Mouse (Mus musculus) cerebellum, postnatal 10 days (tissue): ENCODE results near the gene Med10.
A peak's percentile ranks its signal among the peaks of the same experiment; 100 is the strongest.

Experiments used
- DNase-seq, 2 experiments: peaks; one replicate each; pipeline ENCODE4 v3.0.0; 2021; ENCODE audit warnings: mixed read lengths in 2 of 2

Med10 gene

GRCm38 (mm10) chr13:69802095-69802494, at the start of gene Med10:
Med10 (plus strand) TSS chr13:69802395.
- DNase-seq: no peak

DNA sequence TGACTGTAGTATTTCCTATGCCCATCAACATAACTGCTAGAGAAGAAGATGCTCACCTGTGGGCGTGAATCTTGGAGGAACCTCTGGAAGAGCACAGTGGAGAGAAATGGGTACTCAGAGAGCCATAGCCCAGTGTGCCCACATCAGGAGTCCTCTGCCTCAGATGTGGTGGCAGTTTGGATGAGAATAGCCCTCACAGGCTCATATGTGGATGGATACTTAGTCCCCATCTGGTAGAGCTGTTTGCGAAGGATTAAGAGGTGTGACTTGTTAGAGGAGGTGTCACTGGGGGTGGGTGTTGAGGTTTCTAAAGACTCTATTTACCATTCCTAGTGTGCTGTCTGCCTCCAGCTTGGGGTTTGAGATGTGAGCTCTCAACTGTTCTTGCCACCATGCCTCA, 49.3 kb upstream of the Med10 start:
- DNase-seq: no peak

GRCm38 (mm10) chr13:69758979-69759378, 43.2 kb upstream of the Med10 start:
- DNase-seq: no peak

- DNase-seq: peak; percentile 94 to 95
Measured at GRCm38 (mm10) chr13:69761393-69761792, 40.8 kb upstream of the Med10 start.

DNA sequence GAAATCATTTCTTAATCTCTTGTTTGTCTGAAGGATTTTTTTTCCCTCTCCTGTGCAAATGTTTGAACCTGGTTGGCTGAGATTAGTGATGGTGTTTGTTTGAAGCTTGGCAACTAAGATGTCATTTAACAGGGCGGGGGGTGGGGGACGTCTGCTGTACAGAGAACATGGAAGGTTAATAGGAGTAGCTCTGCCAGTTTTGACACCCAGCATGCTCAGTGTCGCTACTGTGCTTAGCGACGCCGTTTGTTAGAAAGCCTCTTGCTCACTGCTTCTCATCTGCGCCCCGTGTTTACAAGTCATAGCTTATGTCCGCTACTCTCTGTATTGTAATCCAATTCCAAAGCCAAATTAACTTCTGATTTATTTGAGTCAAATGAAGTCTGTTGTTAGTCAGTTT, 37.5 kb upstream of the Med10 start:
- DNase-seq: no peak

GRCm38 (mm10) chr13:69768152-69768551, 34.0 kb upstream of the Med10 start:
- DNase-seq: no peak

DNA sequence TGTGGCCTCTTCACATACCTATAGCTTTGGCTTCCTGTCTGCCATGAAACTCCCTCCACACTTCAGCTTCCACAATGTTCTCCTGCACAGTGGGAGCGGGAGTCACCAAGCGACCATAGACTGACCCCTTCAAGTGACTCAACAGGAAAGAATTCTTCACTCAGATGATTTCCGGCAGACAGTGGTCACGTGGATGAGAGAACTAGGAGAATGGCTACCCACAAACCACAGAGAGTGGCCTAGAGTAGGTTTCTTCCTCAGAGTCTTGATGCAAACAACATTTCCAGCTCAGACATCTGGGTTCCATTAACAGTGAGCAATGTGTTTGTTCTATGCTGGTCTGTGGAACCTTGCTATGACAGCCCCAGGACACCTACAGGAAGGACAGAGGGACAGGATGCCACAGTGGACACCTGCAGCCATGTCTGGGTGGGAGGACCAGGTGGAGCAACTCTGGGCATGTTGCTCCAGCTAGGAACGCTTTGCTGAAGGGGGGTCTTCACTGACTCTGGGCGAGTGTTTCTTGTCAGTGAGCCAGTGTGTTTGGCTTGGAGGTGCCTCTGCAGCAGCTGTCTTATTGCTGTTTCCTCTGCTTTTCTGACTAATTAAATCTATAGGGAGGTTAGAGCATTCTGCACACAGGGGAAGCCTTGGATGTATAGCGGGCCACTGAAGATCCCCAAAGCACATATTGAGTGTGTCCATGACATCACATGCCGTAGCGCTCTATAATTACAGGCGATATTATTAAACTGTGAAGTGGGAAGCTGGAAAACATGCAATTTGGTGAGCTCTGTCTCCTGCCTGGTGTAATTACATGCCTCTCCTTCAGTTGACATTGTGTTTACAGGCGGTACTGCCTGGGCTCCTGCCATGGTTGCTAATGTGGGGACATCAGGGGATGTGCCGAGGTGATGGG, 31.4 kb upstream of the Med10 start:
- no peak for DNase-seq

DNA sequence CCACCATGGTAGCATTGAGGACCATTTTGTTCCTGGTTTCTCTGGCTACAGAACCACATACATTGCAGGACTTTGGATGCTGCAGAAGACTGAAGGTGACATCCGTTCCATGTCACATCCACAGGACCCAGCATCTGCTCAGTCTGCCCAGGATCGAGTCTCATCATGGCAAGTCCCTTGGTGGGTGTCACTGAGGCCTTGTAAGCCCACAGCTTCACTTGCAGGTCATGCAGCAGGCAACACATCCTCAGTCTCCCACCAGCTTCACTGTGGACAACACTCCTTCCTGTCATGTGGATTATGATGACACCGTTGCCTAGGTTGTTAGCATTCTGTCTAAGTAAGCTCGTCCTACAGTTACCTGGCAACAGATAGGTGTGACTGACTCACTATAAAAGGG, 29.8 kb upstream of the Med10 start:
- DNase-seq: no peak

DNA sequence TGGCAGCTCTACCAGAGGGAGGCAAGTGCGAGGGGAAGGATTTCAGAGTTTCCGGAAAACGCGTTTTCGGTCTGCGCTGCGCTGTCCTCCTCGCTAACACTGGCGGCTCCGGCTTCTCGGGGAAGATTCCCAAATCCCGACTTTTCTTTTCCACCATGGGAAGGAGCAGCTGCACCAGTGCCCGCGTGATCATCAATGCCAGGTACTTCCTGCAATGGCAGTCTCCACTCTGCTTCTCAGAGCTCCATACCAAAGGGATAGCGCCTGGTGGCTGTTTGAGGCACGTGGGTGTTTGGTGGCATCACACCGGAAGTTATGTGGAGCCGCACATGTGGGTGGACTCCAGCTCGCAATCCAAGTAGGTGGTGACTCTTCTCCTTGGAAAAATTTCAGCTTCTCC, 24.0 kb upstream of the Med10 start:
- no peak for DNase-seq

DNA sequence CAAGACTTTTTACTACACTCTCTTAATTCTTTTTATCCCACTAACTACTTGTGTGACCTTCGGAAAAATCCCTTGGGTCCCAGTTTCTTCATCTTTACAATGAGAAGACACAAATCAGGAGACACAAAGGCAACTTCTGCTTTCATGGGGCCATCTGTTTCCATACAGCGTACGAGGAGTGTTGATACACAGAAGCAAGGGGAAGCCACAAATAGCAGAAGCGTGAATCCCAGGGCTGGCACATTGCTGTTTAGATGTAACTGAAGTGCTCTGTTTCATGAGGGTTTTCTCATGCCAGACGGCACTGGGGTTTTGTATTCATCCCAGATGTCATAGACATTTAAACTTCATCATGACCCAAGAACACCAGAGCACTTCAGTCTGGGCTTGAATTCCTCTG, 13.5 kb upstream of the Med10 start:
- no peak for DNase-seq

DNA sequence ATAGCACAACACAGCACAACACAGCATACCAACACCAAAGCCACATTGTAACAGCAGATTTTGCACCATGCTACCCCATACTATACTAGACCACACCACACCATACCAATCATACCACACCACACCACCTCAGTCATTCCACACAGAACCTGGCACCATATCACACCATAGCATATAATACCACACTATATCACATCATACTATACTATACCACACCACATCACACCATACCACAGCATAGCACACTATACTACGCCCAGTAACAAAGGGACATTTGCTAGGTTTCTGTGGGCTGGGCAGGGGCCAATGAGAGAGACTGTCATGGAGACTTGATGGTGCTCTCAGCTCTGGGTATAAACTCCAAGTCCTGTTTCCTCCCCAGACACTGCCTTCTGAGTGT, 10.4 kb upstream of the Med10 start:
- DNase-seq: no peak

- peak; percentile 14 to 22 for DNase-seq
Measured at GRCm38 (mm10) chr13:69792541-69793009, 9.6 kb upstream of the Med10 start.

GRCm38 (mm10) chr13:69794808-69795207, 7.4 kb upstream of the Med10 start:
- DNase-seq: no peak

DNA sequence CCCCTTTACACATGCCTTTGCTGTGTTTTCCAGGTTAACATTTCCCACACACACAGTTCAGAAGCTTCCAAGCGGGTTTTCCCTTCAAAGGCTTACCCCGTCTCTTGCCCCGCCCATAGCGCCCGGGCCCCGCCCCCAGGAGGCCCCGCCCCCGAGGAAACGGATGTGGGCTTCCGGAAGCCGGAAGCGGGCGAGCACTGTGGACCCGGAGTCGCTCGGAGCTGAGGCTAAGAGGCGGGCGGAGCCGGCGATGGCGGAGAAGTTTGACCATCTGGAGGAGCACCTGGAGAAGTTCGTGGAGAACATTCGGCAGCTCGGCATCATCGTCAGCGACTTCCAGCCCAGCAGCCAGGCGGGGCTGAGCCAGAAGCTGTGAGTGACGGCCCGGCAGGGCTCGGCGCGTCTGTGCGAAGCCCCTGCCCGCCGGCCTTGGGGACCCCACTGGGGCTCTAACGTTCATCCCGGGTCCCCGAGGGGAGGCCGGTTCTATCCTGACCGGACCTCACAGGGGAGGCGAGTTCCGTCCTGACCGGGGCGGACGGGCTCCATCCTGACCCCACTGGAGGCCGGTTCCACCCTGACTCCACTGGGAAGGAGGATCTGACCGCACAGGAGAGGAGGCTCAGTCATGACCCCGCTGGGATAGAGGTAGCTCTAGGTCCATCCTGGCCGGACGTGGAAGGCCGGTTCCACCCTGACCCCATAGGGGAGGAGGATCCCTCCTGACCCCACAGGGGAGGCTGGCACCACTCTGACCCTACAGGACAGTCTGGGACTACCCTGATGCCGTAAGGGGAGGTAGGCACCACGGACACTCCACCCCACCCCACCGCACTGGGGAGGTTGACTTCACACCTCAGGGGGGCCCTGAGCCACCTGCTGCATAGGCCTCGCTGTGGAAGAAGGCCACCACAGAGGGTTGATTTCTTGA, 7.8 kb downstream of the Med10 start:
- DNase-seq: peak; percentile 98

- peak in 1 of 2 experiments; percentile 37 for DNase-seq
Measured at GRCm38 (mm10) chr13:69810936-69811680, 8.9 kb downstream of the Med10 start.

DNA sequence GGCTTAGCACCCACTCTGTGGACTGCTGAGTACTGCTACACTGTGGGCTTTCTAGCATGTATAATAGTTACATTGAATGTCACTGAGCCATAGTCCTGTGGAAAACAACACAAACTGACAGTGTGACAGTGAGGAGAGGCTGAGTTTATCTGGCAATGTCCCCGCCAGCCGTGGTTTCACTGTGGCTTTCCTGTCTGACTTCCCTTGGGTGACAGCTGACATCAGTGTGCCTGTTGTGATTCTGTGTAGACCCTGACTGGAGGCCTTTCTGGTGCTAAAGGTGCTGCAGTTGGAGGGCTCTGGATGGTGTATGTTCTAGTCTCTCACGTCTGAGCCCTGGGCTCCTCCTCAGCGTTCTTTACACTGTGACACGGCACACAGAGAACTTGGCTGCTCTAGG, 11.7 kb downstream of the Med10 start:
- DNase-seq: no peak

DNA sequence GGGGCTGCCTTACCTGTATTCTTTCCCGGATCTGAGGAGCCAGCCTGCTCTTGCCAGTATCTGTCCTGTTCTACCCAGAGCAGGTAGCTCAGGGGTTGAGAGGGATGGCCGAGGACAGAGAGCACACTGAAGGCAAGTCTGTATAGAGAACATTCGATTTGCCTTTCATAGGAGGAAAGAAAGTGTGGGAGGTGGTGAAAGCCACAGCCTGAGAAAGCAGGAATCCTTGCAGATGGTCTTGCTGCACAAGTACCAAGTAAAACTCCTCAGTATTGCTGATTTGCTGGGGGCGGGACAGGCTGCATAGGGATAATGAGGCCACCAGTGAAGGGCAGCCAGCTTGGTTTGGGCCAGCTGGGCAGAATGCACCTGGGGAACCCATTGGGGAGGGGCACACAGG, 16.1 kb downstream of the Med10 start:
- no peak for DNase-seq

DNA sequence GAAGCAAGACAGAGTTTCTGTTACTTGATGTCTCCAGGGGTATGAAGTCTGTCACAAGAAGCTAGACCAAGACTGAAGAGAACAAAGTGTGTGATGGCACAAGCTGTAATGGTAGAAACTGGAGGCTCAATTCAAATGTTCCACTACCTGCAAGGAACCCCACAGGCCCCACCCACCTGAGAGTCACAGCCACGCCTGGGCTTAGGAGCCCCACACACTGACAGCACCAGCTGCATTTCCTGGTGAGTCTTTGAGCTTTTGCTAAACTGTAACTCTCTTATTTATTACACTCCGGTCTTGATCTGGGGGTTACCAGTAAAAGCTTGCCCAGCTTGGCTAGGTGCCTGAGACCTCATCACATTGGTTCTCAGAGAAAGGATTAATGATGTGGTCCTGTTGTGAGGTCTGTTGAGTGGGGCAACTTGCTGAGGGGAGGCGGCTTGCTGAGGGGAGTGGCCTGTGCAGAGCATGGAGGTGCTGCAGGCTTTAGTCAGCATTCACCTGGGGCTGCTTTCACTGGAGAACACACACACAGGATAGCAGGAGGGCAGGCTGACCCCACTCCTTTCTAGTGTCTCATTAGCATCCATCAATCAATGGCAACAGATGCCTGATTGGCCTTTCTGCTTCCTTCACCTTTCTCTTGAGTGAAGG, 19.1 kb downstream of the Med10 start:
- peak in 1 of 2 experiments; percentile 22 for DNase-seq

GRCm38 (mm10) chr13:69823920-69824637, 21.9 kb downstream of the Med10 start:
- DNase-seq: peak; percentile 39

GRCm38 (mm10) chr13:69825396-69826095, 23.4 kb downstream of the Med10 start:
- DNase-seq: no peak

DNA sequence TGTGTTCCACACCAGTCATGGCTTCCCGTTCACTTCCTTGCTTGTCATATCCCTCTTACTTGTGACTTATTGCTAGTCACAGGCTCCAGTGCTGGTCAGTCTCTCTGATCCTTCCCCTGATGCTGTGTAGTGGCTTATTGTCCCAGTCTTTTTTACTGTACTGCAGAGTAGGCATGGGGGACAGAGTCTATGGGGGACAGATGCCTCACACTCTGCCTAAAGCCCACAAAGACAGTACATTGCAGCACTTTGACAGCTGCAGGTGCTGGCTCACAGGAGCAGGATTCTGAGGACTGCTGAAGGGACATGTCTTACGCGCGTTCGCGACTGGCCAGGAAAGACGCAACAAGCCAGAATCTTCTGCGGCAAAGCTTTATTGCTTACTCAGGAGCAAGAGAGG, 28.4 kb downstream of the Med10 start:
- no peak for DNase-seq
